Mouse (Mus musculus) CH12.LX (cell line): ENCODE results near the gene Fam217b. TPM values are rescaled to one million over a fixed set of nuclear protein-coding genes. Genes with fewer than 3 reads are reported as not detected.

ENCODE experiments used
- DNase-seq: peaks from one replicate; pipeline ENCODE4 v3.0.0-alpha.2; 2013; ENCODE audit errors: extremely low read depth
- H3K27ac ChIP-seq: 2 replicates; pipeline ENCODE4 v1.5.1; 2012; ENCODE audit warnings: low read depth, mild to moderate bottlenecking, control low read depth, moderate library complexity; ENCODE audit not compliant: insufficient read depth
- H3K27me3 ChIP-seq: replicated peaks from 2 replicates; pipeline ENCODE3; 2012; ENCODE audit warnings: inconsistent platforms
- H3K36me3 ChIP-seq, 2 experiments: replicated peaks in 1 of 2; 2 replicates each; pipeline versions ENCODE3 to v1.6.1; 2012; ENCODE audit warnings: inconsistent platforms in 1 of 2, low read length in 1 of 2, mild to moderate bottlenecking in 1 of 2, mixed read lengths in 1 of 2, moderate library complexity in 1 of 2; ENCODE audit not compliant: control insufficient read depth in 1 of 2, insufficient read depth in 1 of 2
- H3K4me1 ChIP-seq, 2 experiments: 2 replicates each; pipeline ENCODE4 v1.6.1; 2012; ENCODE audit warnings: inconsistent platforms in 1 of 2, moderate library complexity in 1 of 2; ENCODE audit not compliant: insufficient read depth in 2 of 2, control insufficient read depth in 1 of 2
- H3K4me2 ChIP-seq: 2 replicates; pipeline ENCODE4 v1.6.1; 2012; ENCODE audit warnings: low read depth, mild to moderate bottlenecking, control low read depth; ENCODE audit not compliant: poor library complexity, insufficient read depth, severe bottlenecking
- H3K4me3 ChIP-seq, 3 experiments: fragments of 150-350 bp in 1 of 3; sonication (generic) in 1 of 3; replicated peaks in 1 of 3; 2 replicates each; pipeline versions ENCODE3 to v1.5.1; 2011 to 2012; ENCODE audit warnings: low read depth in 2 of 3, low read length in 2 of 3, mild to moderate bottlenecking in 2 of 3, moderate library complexity in 2 of 3, control low read depth in 1 of 3, improper control_type of control experiment in 1 of 3, inconsistent platforms in 1 of 3, mixed read lengths in 1 of 3; ENCODE audit not compliant: poor library complexity in 1 of 3
- H3K79me2 ChIP-seq: replicated peaks from 2 replicates; pipeline ENCODE4 v1.6.1; 2012; ENCODE audit warnings: mild to moderate bottlenecking, moderate library complexity; ENCODE audit not compliant: control insufficient read depth, poor library complexity, insufficient read depth, severe bottlenecking; ENCODE audit errors: extremely low read depth
- H3K9ac ChIP-seq: 2 replicates; pipeline ENCODE4 v1.6.1; 2012; ENCODE audit warnings: low read depth, mild to moderate bottlenecking, control low read depth, moderate library complexity; ENCODE audit not compliant: insufficient read depth
- H3K9me3 ChIP-seq: replicated peaks from 2 replicates; pipeline ENCODE3; 2012; ENCODE audit warnings: low read length, inconsistent platforms, mixed read lengths
- BHLHE40 ChIP-seq: IDR thresholded peaks from 2 replicates; pipeline ENCODE4 v1.6.1; 2011; ENCODE audit warnings: mild to moderate bottlenecking, low read depth, low read length, improper control_type of control experiment
- ELF1 ChIP-seq: IDR thresholded peaks from 2 replicates; pipeline ENCODE4 v1.6.1; 2014; ENCODE audit warnings: low read depth, mild to moderate bottlenecking, inconsistent platforms, low read length, improper control_type of control experiment
- EP300 ChIP-seq: IDR thresholded peaks from 2 replicates; pipeline ENCODE4 v1.6.1; 2011; ENCODE audit warnings: low read length, improper control_type of control experiment
- GABPA ChIP-seq: IDR thresholded peaks from 2 replicates; pipeline ENCODE4 v1.6.1; 2012; ENCODE audit warnings: low read depth, low read length, improper control_type of control experiment, inconsistent platforms; ENCODE audit not compliant: insufficient replicate concordance
- IRF4 ChIP-seq: IDR thresholded peaks from 2 replicates; pipeline ENCODE4 v1.6.1; 2014; ENCODE audit warnings: low read depth, mild to moderate bottlenecking, inconsistent platforms, low read length, improper control_type of control experiment
- JUN ChIP-seq: IDR thresholded peaks from 2 replicates; pipeline ENCODE4 v1.6.1; 2011; ENCODE audit warnings: low read depth, mild to moderate bottlenecking, low read length, improper control_type of control experiment, moderate library complexity; ENCODE audit not compliant: insufficient read depth
- JUND ChIP-seq: conservative IDR thresholded peaks from 2 replicates; pipeline ENCODE4 v1.6.1; 2011; ENCODE audit warnings: low read depth, low read length, improper control_type of control experiment
- MAX ChIP-seq: IDR thresholded peaks from 2 replicates; pipeline ENCODE4 v1.6.1; 2011; ENCODE audit warnings: low read length, improper control_type of control experiment
- MAZ ChIP-seq: IDR thresholded peaks from 2 replicates; pipeline ENCODE4 v1.6.1; 2012; ENCODE audit warnings: low read depth, mild to moderate bottlenecking, inconsistent platforms, low read length, improper control_type of control experiment, moderate library complexity
- MYC ChIP-seq: IDR thresholded peaks from 2 replicates; pipeline ENCODE4 v1.6.1; 2011; ENCODE audit warnings: low read depth, mild to moderate bottlenecking, improper control_type of control experiment, low read length
- PAX5 ChIP-seq: IDR thresholded peaks from 2 replicates; pipeline ENCODE4 v1.6.1; 2012; ENCODE audit warnings: low read length, inconsistent platforms, mixed read lengths
- RAD21 ChIP-seq: IDR thresholded peaks from 2 replicates; pipeline ENCODE4 v1.6.1; 2011; ENCODE audit warnings: low read depth, mild to moderate bottlenecking, low read length, improper control_type of control experiment, moderate library complexity
- TCF12 ChIP-seq: IDR thresholded peaks from 2 replicates; pipeline ENCODE4 v1.6.1; 2014; ENCODE audit warnings: low read depth, mild to moderate bottlenecking, inconsistent platforms, low read length, improper control_type of control experiment
- USF1 ChIP-seq: IDR thresholded peaks from 2 replicates; pipeline ENCODE4 v1.6.1; 2014; ENCODE audit warnings: low read depth, mild to moderate bottlenecking, inconsistent platforms, low read length, improper control_type of control experiment
- USF2 ChIP-seq: conservative IDR thresholded peaks from 2 replicates; pipeline ENCODE4 v1.6.1; 2011; ENCODE audit warnings: low read depth, low read length, improper control_type of control experiment
- ZC3H11A ChIP-seq: IDR thresholded peaks from 2 replicates; pipeline ENCODE4 v1.6.1; 2012; ENCODE audit warnings: low read depth, mild to moderate bottlenecking, inconsistent platforms, low read length, improper control_type of control experiment
- ZMIZ1 ChIP-seq: IDR thresholded peaks from 2 replicates; pipeline ENCODE4 v1.6.1; 2012; ENCODE audit warnings: low read depth, mild to moderate bottlenecking, inconsistent platforms, low read length, improper control_type of control experiment
- ZNF384 ChIP-seq: IDR thresholded peaks from 2 replicates; pipeline ENCODE4 v1.6.1; 2012; ENCODE audit warnings: low read depth, low read length, improper control_type of control experiment, inconsistent platforms
- dilution Hi-C: fragments of 300-500 bp; cut with MboI; formaldehyde crosslinking; loops from 2 replicates; pipeline ENCODE4 v1.14.3; 2020; ENCODE audit warnings: low sequenced_read_pairs; ENCODE audit not compliant: extremely low pct_unique_long_range_greater_than_20kb, extremely low pct_ligation_motif_present
- in situ Hi-C: fragments of 300-500 bp; cut with MboI; formaldehyde crosslinking; loops from 3 replicates; pipeline ENCODE4 v1.14.3; 2019; ENCODE audit warnings: low sequenced_read_pairs, low pct_ligation_motif_present, low pct_unique_long_range_greater_than_20kb, mixed read lengths
- polyA plus RNA-seq: library from polyadenylated mRNA; unstranded; fragments of >175 nt; gene quantifications from 2 replicates; pipeline ENCODE4 v1.2.1, GENCODE M21; 2012; ENCODE audit warnings: low read depth; ENCODE audit not compliant: insufficient read length
- total RNA-seq, 2 experiments: library from RNA; depleted of rRNA; stranded (reverse); fragments of 300-350 nt in 1 of 2; fragments of >200 nt in 1 of 2; gene quantifications; 2 replicates each; pipeline ENCODE4 v1.2.3; 2012 to 2014

Gene Fam217b
- total RNA-seq (2012; rRNA removed), result 0.04 and 0.08 TPM in 2 replicates
- total RNA-seq (2014; rRNA removed), result 0.05 TPM in 1 of 2 replicates, not detected in the other
- not detected in 2 replicates for polyA plus RNA-seq

DNA sequence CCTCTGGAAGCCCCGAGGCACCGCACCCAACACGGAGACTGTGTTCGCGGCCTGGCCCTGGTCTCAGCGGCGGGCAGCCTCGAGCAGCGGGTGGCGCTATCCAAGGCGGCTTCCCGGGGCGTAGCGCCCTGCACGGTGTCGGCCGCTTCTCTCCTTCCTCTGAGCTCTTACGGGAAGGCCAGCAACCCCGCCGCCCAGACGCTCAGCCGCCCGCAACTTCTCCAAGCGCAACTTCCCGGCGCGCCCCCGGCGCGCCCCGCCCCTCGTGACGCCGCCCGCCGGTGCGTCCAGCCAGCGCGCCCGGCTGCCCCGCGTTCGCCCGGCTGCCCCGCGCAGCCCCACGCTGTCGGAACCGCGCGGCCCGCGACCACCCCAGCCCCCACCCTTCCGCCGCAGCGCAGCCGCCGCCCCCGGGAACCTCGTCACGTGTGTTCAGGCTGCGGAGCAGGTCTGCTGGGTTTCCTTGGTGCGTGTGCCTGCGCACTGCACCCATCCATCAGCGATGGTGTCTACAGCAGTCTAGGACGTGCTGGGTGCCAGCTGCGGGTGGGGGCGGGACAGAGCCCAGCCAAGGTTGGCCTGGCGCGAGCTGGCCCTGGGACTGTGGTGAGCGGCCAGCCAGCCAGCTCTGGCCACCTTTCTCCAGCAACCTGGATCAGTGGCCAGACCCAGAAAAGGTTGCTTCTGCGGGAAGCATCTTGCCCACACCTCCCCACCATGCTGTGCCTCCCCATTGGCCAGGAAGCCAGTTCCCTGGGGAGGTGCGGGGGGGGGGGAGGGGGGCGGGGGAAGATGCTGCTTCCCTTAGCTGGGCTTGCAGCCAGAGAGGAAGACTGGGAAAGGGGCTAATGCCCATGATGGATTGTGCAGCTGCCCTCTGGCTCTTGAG lies at the start of gene Fam217b, which contains the start of gene Ppp1r3d:
TSS of gene Fam217b (plus strand) at position 264 of the 889 bp plus-strand sequence.
TSS of gene Ppp1r3d (minus strand) at position 212 of the 889 bp plus-strand sequence.
- TF ChIP-seq ZC3H11A, result no peak
- TF ChIP-seq USF2, result no peak
- TF ChIP-seq IRF4, result no peak
- no peak for TF ChIP-seq BHLHE40
- no peak for TF ChIP-seq MAX
- TF ChIP-seq JUN, result no peak
- no peak for TF ChIP-seq EP300
- no peak for TF ChIP-seq RAD21
- no peak for TF ChIP-seq USF1
- no peak for TF ChIP-seq PAX5
- TF ChIP-seq MYC, result no peak
- TF ChIP-seq MAZ, result no peak
- TF ChIP-seq ZNF384, result no peak
- TF ChIP-seq JUND, result no peak
- no peak for TF ChIP-seq TCF12
- no peak within 1 kb of the TSS for H3K4me3 ChIP-seq
- H3K36me3 ChIP-seq, result no peaks in the 10 kb centered on the region
- in situ Hi-C loops, result no loop called here
- H3K4me1 ChIP-seq, result peaks cover 0 to 3% of the 10 kb centered on the region in 2 experiments; a peak in 1 of 4 replicates
- H3K27me3 ChIP-seq, result no peaks in the 10 kb centered on the region
- dilution Hi-C loops, result no loop called here
- no peak within 1 kb of the TSS for H3K27ac ChIP-seq
- H3K79me2 ChIP-seq, result no peaks in the 10 kb centered on the region
- no peak within 1 kb of the TSS for H3K9ac ChIP-seq
- no peak within 1 kb of the TSS for H3K4me2 ChIP-seq
- peaks cover 22% of the 10 kb centered on the region for H3K9me3 ChIP-seq
- no peak for DNase-seq

DNA sequence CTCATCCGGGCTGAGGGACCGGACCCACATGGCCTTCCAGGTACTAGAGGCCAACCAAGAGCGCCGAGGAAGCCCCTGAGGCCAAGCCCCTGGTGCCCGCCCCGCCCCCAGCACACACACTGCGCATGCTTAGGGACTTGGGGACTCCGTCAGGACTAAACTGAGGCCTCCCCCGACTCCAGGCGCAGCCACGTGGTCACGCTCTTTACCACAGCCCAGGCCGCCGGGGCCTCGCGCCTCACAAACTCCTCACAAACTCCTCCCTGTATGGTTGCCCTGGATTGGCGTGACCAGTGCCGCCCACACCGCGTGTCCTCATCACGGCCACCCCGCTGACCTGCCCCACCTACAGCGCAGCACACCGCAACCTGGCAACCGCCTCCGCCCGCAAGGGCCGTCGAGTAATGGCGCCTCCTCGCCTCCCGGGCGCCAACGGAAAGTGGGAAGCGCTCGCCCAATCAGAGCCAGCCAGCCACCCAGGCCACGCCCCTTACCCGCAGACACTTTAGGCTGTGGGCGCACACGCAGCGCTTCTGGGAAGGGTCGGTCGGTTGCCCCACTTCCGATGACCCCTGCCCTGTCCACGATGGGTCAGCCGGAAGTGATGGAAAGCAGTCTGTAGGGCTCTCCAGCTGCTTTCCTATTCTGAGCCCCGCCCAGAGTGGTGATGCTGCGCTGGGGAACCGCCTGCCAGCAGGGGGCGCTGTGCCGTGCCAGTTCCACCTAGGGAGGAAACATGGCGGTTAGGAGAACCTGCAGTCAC lies 7.1 kb upstream of the Fam217b start, which contains the start of gene Sycp2:
TSS of gene Sycp2 (minus strand) at position 633 of the 763 bp plus-strand sequence.
- dilution Hi-C loops (no loop called here), in situ Hi-C loops (no loop called here)
- peaks cover 5% of the 10 kb centered on the region for H3K27me3 ChIP-seq
- no peak for DNase-seq
- H3K4me3 ChIP-seq, result no peak within 1 kb of the TSS
- no peaks in the 10 kb centered on the region for H3K4me1 ChIP-seq
- H3K9ac ChIP-seq, result no peak within 1 kb of the TSS
- no peak within 1 kb of the TSS for H3K4me2 ChIP-seq
- peaks cover 11% of the 10 kb centered on the region for H3K9me3 ChIP-seq
- TF ChIP-seq USF1 (no peak), MAX (no peak), GABPA (no peak), ZMIZ1 (no peak), ELF1 (no peak), JUN (no peak)
- H3K27ac ChIP-seq, result no peak within 1 kb of the TSS
- H3K79me2 ChIP-seq, result no peaks in the 10 kb centered on the region
- no peaks in the 10 kb centered on the region for H3K36me3 ChIP-seq
